Mouse (Mus musculus): Measurements from ENCODE around the gene Yy1. TPM values are rescaled to one million over a fixed set of nuclear protein-coding genes. Genes with fewer than 3 reads are reported as not detected.

Gene Yy1
- total RNA-seq (2022) = 10 to 100 TPM; 44.9 to 46.7 (median 46.1) TPM

GRCm38 (mm10) chr12:108792546-108793452, at the start of gene Yy1:
Yy1 (plus strand) TSS chr12:108792973.
- peak; percentile 89 to 98 for DNase-seq (ENCODE audit: low spot score in 2 of 2)

- no peak for DNase-seq (ENCODE audit: low spot score in 2 of 2)
Observed at GRCm38 (mm10) chr12:108745990-108746389, 46.8 kb upstream of the Yy1 start.

- no peak for DNase-seq (ENCODE audit: low spot score in 2 of 2)
Observed at GRCm38 (mm10) chr12:108749019-108749418, 43.8 kb upstream of the Yy1 start.

GRCm38 (mm10) chr12:108749454-108749853, 43.3 kb upstream of the Yy1 start:
- DNase-seq (ENCODE audit: low spot score in 2 of 2) = no peak

GRCm38 (mm10) chr12:108750226-108750625, 42.5 kb upstream of the Yy1 start:
- DNase-seq (ENCODE audit: low spot score in 2 of 2) = no peak

- no peak for DNase-seq (ENCODE audit: low spot score in 2 of 2)
Observed at GRCm38 (mm10) chr12:108751790-108752189, 41.0 kb upstream of the Yy1 start.

GRCm38 (mm10) chr12:108755141-108755540, 37.6 kb upstream of the Yy1 start:
- no peak for DNase-seq (ENCODE audit: low spot score in 2 of 2)

GRCm38 (mm10) chr12:108756611-108757010, 36.2 kb upstream of the Yy1 start:
- no peak for DNase-seq (ENCODE audit: low spot score in 2 of 2)

GRCm38 (mm10) chr12:108757717-108758257, 35.0 kb upstream of the Yy1 start:
- DNase-seq (ENCODE audit: low spot score in 2 of 2) = peak; percentile 93 to 97

- no peak for DNase-seq (ENCODE audit: low spot score in 2 of 2)
Observed at GRCm38 (mm10) chr12:108758273-108758672, 34.5 kb upstream of the Yy1 start.

GRCm38 (mm10) chr12:108758682-108759081, 34.1 kb upstream of the Yy1 start:
- no peak for DNase-seq (ENCODE audit: low spot score in 2 of 2)

- no peak for DNase-seq (ENCODE audit: low spot score in 2 of 2)
Observed at GRCm38 (mm10) chr12:108759266-108759665, 33.5 kb upstream of the Yy1 start.

- no peak for DNase-seq (ENCODE audit: low spot score in 2 of 2)
Observed at GRCm38 (mm10) chr12:108760016-108760415, 32.8 kb upstream of the Yy1 start.

GRCm38 (mm10) chr12:108760500-108761020, 32.2 kb upstream of the Yy1 start:
- DNase-seq (ENCODE audit: low spot score in 2 of 2) = no peak

GRCm38 (mm10) chr12:108761209-108761608, 31.6 kb upstream of the Yy1 start:
- DNase-seq (ENCODE audit: low spot score in 2 of 2) = no peak

GRCm38 (mm10) chr12:108761665-108762064, 31.1 kb upstream of the Yy1 start:
- DNase-seq (ENCODE audit: low spot score in 2 of 2) = no peak

- DNase-seq (ENCODE audit: low spot score in 2 of 2) = no peak
Observed at GRCm38 (mm10) chr12:108763057-108763796, 29.5 kb upstream of the Yy1 start.

- DNase-seq (ENCODE audit: low spot score in 2 of 2) = no peak
Observed at GRCm38 (mm10) chr12:108764917-108765678, 27.7 kb upstream of the Yy1 start.

- no peak for DNase-seq (ENCODE audit: low spot score in 2 of 2)
Observed at GRCm38 (mm10) chr12:108765751-108766221, 27.0 kb upstream of the Yy1 start.

- no peak for DNase-seq (ENCODE audit: low spot score in 2 of 2)
Observed at GRCm38 (mm10) chr12:108766316-108766715, 26.5 kb upstream of the Yy1 start.

GRCm38 (mm10) chr12:108766866-108767265, 25.9 kb upstream of the Yy1 start:
- DNase-seq (ENCODE audit: low spot score in 2 of 2) = no peak
